Mouse (Mus musculus) intestine, embryonic 15.5 days (tissue): ENCODE measurements around the gene Tmem171. TPM values are rescaled to one million over a fixed set of nuclear protein-coding genes. Genes with fewer than 3 reads are reported as not detected.

ENCODE experiments used
- ATAC-seq: fragments of 200-750 bp; cut with Nextera tagmentation; 2 replicates; pipeline ENCODE4 v1.8.0; 2017; ENCODE audit warnings: moderate TSS enrichment, moderate library complexity
- H3K27ac ChIP-seq: fragments of 300-500 bp; sonication (generic); 2 replicates; pipeline ENCODE4 v1.5.1; 2015; ENCODE audit warnings: mild to moderate bottlenecking, inconsistent platforms
- H3K27me3 ChIP-seq: fragments of 300-500 bp; sonication (generic); replicated peaks from 2 replicates; pipeline ENCODE4 v1.6.1; 2015; ENCODE audit warnings: inconsistent platforms
- H3K36me3 ChIP-seq: fragments of 300-500 bp; sonication (generic); 2 replicates; pipeline ENCODE4 v1.6.1; 2015; ENCODE audit warnings: inconsistent platforms
- H3K4me1 ChIP-seq: fragments of 300-500 bp; sonication (generic); replicated peaks from 2 replicates; pipeline ENCODE4 v1.6.1; 2015; ENCODE audit warnings: inconsistent platforms
- H3K4me2 ChIP-seq: fragments of 300-500 bp; sonication (generic); replicated peaks from 2 replicates; pipeline ENCODE4 v1.6.1; 2015; ENCODE audit warnings: mild to moderate bottlenecking, inconsistent platforms
- H3K4me3 ChIP-seq: fragments of 300-500 bp; sonication (generic); replicated peaks from 2 replicates; pipeline ENCODE4 v1.5.1; 2015; ENCODE audit warnings: inconsistent platforms
- H3K9ac ChIP-seq: fragments of 300-500 bp; sonication (generic); 2 replicates; pipeline ENCODE4 v1.6.1; 2015; ENCODE audit warnings: inconsistent platforms
- H3K9me3 ChIP-seq: fragments of 300-500 bp; sonication (generic); 2 replicates; pipeline ENCODE4 v1.6.1; 2016; ENCODE audit warnings: inconsistent platforms
- WGBS: fragments of 180-500 bp; shearing (Covaris S2); methylation state at CpG from one replicate; pipeline ENCODE4 v1.1.7; 2015; 5-methylcytosine and 5-hydroxymethylcytosine counted together
- polyA plus RNA-seq: library from polyadenylated mRNA; unstranded; fragments of >200 nt; fragmentation: Nextera tagmentation; extraction: Ambion mirVana; gene quantifications from 2 replicates; pipeline ENCODE4 v1.2.1, GENCODE M21; 2015

The Tmem171 gene
- polyA plus RNA-seq, 1 experiment from 2014 or later: 31.8 TPM

DNA sequence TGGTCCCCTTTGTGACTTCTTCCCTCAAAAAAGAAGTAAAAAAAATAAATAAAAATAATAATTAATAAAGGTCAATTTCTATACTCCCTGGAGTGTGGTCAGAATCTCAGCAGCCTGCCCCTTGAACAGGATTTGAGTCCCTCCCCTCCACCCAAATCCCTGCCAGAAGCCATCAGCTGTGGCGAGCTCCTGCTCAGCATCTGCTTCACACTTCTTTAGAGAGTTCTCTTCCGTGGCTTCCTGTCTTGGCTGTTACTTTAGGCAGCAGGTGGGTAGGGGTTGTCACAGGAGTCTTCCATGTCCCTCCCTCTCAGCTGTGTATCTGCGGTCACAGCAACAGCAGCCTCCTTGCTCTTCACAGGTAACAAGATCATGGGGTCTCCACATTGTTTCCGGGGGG is 10.9 kb upstream of the Tmem171 start:
- H3K9ac ChIP-seq: no peak overlapping the region
- peaks cover 5% of the 10 kb centered on the region for H3K4me1 ChIP-seq
- H3K27ac ChIP-seq: no peak overlapping the region
- no peaks in the 10 kb centered on the region for H3K36me3 ChIP-seq
- ATAC-seq: no peak
- H3K9me3 ChIP-seq: no peaks in the 10 kb centered on the region
- H3K4me3 ChIP-seq: no peak overlapping the region
- 79% methylated on average over 4 of the region's 4 CpGs for WGBS
- H3K27me3 ChIP-seq: no peaks in the 10 kb centered on the region
- H3K4me2 ChIP-seq: no peak overlapping the region

DNA sequence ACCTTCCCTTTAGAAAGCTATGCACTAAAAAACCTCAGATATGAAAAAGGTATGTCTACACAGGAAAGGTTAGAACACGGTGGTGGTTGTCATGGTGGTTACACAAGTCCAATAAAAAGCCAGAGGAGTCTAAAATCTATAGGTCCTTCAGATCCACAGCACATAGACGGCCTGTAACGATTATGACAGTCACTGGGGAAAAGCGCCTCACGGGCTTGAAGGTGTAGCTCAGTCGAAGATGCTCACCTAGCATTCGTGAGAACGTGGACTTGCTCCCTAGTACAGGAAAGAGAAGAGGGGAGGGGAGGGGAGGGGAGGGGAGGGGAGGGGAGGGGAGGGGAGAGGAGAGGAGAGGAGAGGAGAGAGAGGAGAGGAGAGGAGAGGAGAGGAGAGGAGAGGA is 9.2 kb upstream of the Tmem171 start:
- peaks cover 19% of the 10 kb centered on the region for H3K4me1 ChIP-seq
- 73% methylated on average over 7 of the region's 8 CpGs for WGBS
- no peak overlapping the region for H3K27ac ChIP-seq
- no peaks in the 10 kb centered on the region for H3K36me3 ChIP-seq
- H3K4me3 ChIP-seq: no peak overlapping the region
- no peak overlapping the region for H3K9ac ChIP-seq
- no peaks in the 10 kb centered on the region for H3K9me3 ChIP-seq
- H3K4me2 ChIP-seq: no peak overlapping the region
- H3K27me3 ChIP-seq: no peaks in the 10 kb centered on the region
- no peak for ATAC-seq

DNA sequence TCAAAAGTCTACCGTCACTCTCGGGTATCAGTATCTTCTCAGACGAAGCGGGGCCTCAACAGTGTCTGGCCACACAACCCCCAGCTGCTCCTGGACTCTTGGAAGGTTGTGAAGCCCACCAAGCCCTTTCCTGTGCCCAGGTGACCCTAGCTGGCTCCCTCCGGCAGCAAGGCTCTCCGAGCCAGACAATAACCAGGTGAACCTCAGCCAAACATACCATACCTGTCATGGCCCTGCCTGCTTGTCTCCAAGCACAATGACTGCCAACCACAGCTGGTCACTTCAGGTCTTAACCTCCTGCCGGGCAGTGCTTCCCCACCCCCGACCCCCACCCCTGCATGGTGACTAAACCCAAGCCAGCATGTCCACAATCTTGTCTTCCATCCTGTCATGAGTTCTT is 7.7 kb upstream of the Tmem171 start:
- 87% methylated on average over 8 of the region's 8 CpGs for WGBS
- no peak overlapping the region for H3K4me3 ChIP-seq
- no peak for ATAC-seq
- no peaks in the 10 kb centered on the region for H3K27me3 ChIP-seq
- H3K9me3 ChIP-seq: no peaks in the 10 kb centered on the region
- H3K4me2 ChIP-seq: no peak overlapping the region
- no peak overlapping the region for H3K9ac ChIP-seq
- no peak overlapping the region for H3K27ac ChIP-seq
- H3K4me1 ChIP-seq: peaks cover 22% of the 10 kb centered on the region
- no peaks in the 10 kb centered on the region for H3K36me3 ChIP-seq

DNA sequence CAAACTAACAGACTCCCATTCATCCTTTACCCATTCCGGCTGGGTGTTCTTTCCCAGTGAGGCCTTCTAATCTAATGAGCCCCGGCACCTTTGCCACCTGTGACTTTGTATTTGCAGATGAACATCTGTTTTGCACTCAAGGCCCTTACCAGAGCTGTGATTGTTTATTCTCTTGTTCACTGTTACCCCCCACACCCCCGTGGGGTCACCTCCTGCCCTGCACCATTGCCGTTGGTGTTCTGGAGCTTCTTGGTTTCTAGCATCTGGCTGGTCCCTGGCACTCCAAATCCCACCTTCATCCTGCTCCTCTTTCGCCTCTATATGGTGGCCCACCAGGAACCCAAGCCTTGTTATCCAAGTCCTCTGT is 6.7 kb upstream of the Tmem171 start:
- H3K9ac ChIP-seq: no peak overlapping the region
- 67% methylated on average over 5 of the region's 5 CpGs for WGBS
- H3K27ac ChIP-seq: peak overlapping the region; percentile 88
- peaks cover 25% of the 10 kb centered on the region for H3K4me1 ChIP-seq
- H3K36me3 ChIP-seq: no peaks in the 10 kb centered on the region
- H3K4me2 ChIP-seq: no peak overlapping the region; the same call in 1 of the 2 replicates
- no peaks in the 10 kb centered on the region for H3K9me3 ChIP-seq
- ATAC-seq: no peak
- H3K4me3 ChIP-seq: no peak overlapping the region
- H3K27me3 ChIP-seq: no peaks in the 10 kb centered on the region

DNA sequence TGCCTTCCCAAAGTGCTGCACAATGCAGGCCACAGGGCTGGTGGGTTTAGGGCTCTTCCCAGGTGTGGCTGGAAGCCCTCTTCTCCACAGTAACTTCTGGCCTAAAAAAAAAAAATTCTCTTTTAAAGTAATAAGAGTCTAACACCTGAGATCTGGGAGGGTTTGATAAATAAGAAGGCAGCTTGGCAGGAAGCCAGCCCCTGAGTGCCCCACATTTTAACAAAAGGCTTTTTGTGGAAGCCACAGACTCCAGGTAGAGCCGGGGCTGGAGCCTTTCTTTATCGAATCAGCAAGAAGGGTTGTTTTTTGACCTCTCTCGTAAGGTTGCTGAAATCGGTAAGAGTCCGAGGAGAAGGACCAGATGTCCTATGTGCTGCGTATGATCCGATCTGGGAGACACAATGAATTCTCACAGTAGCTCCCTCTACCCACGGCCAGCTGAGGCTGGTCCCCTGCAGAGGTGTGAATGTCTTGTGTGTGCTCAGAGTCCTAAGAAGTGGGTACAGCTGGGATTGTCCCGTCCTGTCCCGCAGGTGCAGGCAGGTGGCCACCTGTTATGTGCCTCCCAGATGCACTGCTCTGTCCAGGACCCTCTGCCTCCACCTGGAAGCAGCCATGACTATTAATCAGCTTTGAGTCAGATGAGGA is 6.2 kb upstream of the Tmem171 start:
- Histone ChIP-seq H3K9ac (no peak overlapping the region), H3K36me3 (no peaks in the 10 kb centered on the region), H3K4me1 (peaks cover 29% of the 10 kb centered on the region), H3K27ac (peak overlapping the region; percentile 88), H3K4me2 (peak overlapping the region; percentile 38), H3K27me3 (no peaks in the 10 kb centered on the region), H3K9me3 (no peaks in the 10 kb centered on the region), H3K4me3 (no peak overlapping the region)
- ATAC-seq: peak; percentile 31
- WGBS: 39% methylated on average over 10 of the region's 10 CpGs

DNA sequence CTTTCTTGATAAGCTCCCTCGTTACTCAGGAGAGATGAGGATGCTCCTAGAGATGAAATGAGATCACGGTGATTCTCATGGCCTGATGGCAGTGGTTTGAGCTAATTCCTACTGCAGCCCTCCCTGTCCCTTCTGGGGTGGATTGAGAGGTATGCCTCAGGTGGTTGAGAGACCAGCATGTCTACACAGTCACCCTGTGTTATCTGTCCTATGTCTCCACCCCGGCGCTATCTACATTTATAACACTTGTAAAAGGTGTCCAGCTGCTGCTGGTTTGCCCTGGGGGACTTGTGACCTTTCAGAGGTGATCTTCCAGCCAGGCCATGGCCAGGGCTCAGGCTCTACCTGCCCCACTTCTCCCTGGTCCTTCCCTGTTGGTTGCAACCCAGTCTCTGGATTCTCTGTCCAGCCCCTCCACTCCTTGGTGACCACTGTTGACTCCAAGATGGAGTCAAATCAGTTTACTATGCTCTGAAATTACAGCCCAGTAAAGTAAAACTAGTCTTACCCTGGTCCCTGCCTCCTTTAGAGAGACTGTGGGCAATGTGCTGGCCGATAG is 5.4 kb upstream of the Tmem171 start:
- Histone ChIP-seq H3K9me3 (no peaks in the 10 kb centered on the region), H3K9ac (no peak overlapping the region), H3K27me3 (no peaks in the 10 kb centered on the region), H3K4me1 (peaks cover 31% of the 10 kb centered on the region), H3K27ac (peak overlapping the region; percentile 88), H3K4me3 (no peak overlapping the region), H3K36me3 (no peaks in the 10 kb centered on the region), H3K4me2 (peak overlapping the region; percentile 38)
- 43% methylated on average over 5 of the region's 5 CpGs for WGBS
- peak; percentile 58 for ATAC-seq

DNA sequence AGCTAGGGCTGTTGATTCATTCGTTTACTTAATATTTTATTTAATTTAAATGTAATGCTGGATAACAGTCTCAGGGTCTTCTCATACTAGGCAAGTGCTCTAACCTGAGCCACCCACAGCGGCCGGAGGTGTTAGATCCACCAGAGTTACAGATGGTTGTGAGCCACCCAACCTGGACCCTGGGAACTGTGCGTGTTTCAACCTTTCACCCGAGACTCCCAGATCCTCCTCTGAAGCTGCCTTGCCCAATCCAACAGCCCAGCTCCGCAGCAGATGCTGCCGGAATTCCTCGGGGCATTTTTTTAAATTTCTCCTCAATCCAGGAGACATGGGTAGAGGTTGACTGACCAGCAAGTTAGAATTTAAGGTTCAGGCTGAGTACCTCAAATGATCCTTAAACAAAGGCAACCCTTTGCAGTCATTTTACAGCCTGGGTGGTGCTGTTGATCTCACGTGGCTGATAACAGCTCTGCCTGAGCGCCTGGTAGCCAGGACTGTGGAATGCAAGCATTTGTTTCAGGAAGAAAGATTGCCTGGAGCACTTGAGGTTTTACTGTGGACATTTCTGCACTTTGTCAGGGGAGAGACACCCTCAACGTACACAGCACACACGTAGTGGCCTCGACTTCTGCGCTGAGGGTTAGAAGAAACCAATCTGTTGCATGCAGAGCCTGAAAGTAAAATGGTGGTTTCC is 4.6 kb upstream of the Tmem171 start:
- H3K9me3 ChIP-seq: no peaks in the 10 kb centered on the region
- WGBS: 20% methylated on average over 14 of the region's 14 CpGs
- H3K27me3 ChIP-seq: peaks cover 4% of the 10 kb centered on the region; the same call in 1 of the 2 replicates
- no peak overlapping the region for H3K9ac ChIP-seq
- peaks cover 36% of the 10 kb centered on the region for H3K4me1 ChIP-seq
- H3K27ac ChIP-seq: peak overlapping the region; percentile 88
- ATAC-seq: peak; percentile 61
- no peak overlapping the region for H3K4me3 ChIP-seq
- no peaks in the 10 kb centered on the region for H3K36me3 ChIP-seq
- peak overlapping the region; percentile 38 for H3K4me2 ChIP-seq

DNA sequence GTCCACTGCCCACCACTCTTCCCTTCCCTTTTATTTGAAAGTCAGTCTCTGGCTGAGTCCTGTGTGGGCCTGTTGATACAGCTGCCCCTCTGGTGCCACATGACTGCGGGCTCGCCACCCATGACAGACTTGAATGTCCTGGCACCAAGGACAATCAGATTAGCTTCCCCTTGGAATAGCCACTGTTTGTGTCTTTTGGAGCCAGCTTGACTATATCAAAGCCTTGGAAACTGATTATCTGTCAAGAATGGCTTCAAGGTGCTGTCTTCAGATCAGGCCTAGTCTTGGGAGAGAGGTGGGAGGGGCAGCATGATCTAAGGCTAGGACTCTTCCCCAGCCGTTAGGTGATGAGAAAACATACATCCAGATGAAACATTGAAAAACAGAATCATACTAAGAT is 2.1 kb upstream of the Tmem171 start:
- H3K4me1 ChIP-seq: peaks cover 37% of the 10 kb centered on the region
- no peak overlapping the region; the same call in 1 of the 2 replicates for H3K4me2 ChIP-seq
- no peaks in the 10 kb centered on the region for H3K36me3 ChIP-seq
- no peak overlapping the region for H3K4me3 ChIP-seq
- no peaks in the 10 kb centered on the region for H3K9me3 ChIP-seq
- 87% methylated on average over 3 of the region's 3 CpGs for WGBS
- H3K27ac ChIP-seq: peak overlapping the region; percentile 80
- H3K9ac ChIP-seq: no peak overlapping the region
- H3K27me3 ChIP-seq: peaks cover 4% of the 10 kb centered on the region; the same call in 1 of the 2 replicates
- ATAC-seq: no peak

DNA sequence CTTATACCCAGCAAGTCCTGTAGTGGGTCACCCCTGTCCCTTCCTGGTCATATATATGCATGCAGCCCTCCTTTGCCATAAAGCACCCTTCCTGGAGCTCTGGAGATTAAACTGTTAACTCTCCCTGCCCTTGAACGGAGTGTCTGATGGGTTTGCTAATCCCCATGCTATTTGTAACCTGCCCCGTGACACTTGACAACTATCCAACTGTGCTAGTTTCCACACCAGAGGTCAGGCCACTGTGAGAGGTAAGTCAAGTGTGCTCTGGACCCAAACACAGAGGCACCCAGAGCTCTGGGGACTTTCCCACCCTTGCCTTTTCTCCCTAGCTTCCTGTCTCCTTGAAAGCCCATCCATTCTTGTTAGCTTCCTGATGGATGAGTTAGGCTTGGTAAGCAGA is 912 bp upstream of the Tmem171 start:
- 17% methylated on average over 2 of the region's 2 CpGs for WGBS
- Histone ChIP-seq H3K4me3 (peak overlapping the region; percentile 47), H3K27ac (peak overlapping the region; percentile 80)

DNA sequence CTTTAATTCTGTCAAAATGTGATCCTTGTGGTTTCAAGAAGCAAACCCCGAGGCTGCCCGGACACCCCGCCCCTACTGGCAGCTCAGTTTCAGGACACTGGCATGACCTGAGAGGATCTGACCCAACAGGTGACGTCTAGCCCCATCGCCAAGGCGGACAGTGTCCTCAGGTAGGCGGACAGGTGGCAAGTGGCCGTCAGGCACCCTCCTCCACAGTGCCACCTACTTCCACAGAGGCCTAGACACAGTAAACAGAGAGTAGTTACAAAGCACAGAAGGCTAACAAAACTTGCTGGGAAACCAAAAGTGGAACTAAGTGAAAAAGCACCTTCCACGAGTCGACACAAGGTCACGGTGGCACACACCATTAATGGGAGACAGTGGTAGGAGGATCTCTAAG is 1.3 kb downstream of the Tmem171 start:
- Histone ChIP-seq H3K4me2 (peak overlapping the region; percentile 74), H3K4me1 (peaks cover 32% of the 10 kb centered on the region), H3K9ac (no peak overlapping the region), H3K4me3 (peak overlapping the region; percentile 47), H3K27me3 (peaks cover 4% of the 10 kb centered on the region; the same call in 1 of the 2 replicates), H3K9me3 (no peaks in the 10 kb centered on the region), H3K27ac (peak overlapping the region; percentile 13), H3K36me3 (no peaks in the 10 kb centered on the region)
- ATAC-seq: no peak
- 75% methylated on average over 11 of the region's 11 CpGs for WGBS

More for the DNA sequence above, 912 bp upstream of the Tmem171 start:
- ATAC-seq: no peak
- H3K9ac ChIP-seq: peak overlapping the region; percentile 62
- H3K36me3 ChIP-seq: no peaks in the 10 kb centered on the region
- H3K4me1 ChIP-seq: peaks cover 40% of the 10 kb centered on the region
- H3K4me2 ChIP-seq: peak overlapping the region; percentile 74
- H3K27me3 ChIP-seq: peaks cover 4% of the 10 kb centered on the region; the same call in 1 of the 2 replicates
- H3K9me3 ChIP-seq: no peaks in the 10 kb centered on the region

DNA sequence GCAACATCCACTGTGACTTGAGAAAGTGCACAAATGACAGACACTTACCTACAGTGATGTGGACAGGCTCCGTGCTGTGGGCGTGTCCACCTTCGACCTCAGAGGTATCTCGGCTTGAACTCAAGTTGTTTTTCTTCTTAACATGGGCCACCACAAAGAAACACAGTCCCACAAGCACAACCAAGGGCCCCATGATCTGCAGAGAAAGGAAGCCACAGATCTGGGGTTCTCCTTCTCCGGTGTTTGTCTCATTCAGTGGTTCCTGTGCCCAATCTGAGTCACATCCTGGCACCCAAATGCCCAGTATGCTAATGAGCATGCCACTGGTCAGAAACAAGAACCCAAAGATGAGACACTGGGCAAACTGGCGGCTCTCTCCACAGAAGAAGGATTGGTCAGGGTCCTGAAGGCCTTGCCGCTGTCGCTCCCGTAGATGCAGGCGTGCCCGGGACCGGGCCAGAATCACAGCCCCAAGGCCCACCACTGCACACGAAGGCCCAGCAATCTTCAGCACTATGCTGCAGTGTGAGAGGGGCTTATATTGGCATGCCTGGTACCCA is 2.6 kb downstream of the Tmem171 start:
- H3K27ac ChIP-seq: no peak overlapping the region
- H3K4me1 ChIP-seq: peaks cover 32% of the 10 kb centered on the region
- H3K4me3 ChIP-seq: 0 out of 2 replicates have a peak overlapping the region, but pooled peaks have one; percentile 4
- H3K4me2 ChIP-seq: peak overlapping the region; percentile 48
- peak overlapping the region; percentile 17; the same call in 1 of the 2 replicates for H3K9ac ChIP-seq
- no peaks in the 10 kb centered on the region for H3K9me3 ChIP-seq
- no peak for ATAC-seq
- no peaks in the 10 kb centered on the region for H3K36me3 ChIP-seq
- 88% methylated on average over 13 of the region's 13 CpGs for WGBS
- H3K27me3 ChIP-seq: peaks cover 4% of the 10 kb centered on the region; the same call in 1 of the 2 replicates

DNA sequence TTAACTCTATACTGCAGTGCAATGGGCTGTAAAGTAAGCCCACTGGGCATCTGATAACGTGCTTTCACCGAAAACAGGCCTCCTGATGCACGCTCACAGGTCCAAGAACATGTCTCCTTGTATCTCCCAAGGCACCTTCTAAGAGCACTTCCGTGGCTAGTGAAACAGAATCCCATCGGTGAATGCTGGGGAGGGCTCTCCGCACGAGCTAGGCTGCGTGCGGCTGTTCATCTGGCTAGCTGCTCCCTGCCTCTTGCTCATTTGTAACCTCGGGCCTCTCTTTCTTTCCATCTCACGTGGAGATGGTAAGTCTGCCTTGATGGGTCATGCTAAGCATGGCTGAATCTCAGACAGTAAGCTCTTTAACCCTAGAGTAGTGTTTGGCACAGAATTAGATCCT is 3.7 kb downstream of the Tmem171 start:
- H3K36me3 ChIP-seq: no peaks in the 10 kb centered on the region
- ATAC-seq: no peak
- 83% methylated on average over 11 of the region's 11 CpGs for WGBS
- peak overlapping the region; percentile 48 for H3K4me2 ChIP-seq
- peaks cover 4% of the 10 kb centered on the region; the same call in 1 of the 2 replicates for H3K27me3 ChIP-seq
- peaks cover 27% of the 10 kb centered on the region for H3K4me1 ChIP-seq
- no peak overlapping the region for H3K9ac ChIP-seq
- no peak overlapping the region for H3K27ac ChIP-seq
- H3K4me3 ChIP-seq: no peak overlapping the region
- no peaks in the 10 kb centered on the region for H3K9me3 ChIP-seq
